Mouse (Mus musculus): Measurements from ENCODE around the gene Ucp3. TPM values are rescaled to one million over a fixed set of nuclear protein-coding genes. Genes with fewer than 3 reads are reported as not detected.
A peak's percentile ranks its signal among the peaks of the same experiment; 100 is the strongest.

The Ucp3 gene
- polyA plus RNA-seq, 1 experiment from 2014 or later = 0.29 TPM

DNA sequence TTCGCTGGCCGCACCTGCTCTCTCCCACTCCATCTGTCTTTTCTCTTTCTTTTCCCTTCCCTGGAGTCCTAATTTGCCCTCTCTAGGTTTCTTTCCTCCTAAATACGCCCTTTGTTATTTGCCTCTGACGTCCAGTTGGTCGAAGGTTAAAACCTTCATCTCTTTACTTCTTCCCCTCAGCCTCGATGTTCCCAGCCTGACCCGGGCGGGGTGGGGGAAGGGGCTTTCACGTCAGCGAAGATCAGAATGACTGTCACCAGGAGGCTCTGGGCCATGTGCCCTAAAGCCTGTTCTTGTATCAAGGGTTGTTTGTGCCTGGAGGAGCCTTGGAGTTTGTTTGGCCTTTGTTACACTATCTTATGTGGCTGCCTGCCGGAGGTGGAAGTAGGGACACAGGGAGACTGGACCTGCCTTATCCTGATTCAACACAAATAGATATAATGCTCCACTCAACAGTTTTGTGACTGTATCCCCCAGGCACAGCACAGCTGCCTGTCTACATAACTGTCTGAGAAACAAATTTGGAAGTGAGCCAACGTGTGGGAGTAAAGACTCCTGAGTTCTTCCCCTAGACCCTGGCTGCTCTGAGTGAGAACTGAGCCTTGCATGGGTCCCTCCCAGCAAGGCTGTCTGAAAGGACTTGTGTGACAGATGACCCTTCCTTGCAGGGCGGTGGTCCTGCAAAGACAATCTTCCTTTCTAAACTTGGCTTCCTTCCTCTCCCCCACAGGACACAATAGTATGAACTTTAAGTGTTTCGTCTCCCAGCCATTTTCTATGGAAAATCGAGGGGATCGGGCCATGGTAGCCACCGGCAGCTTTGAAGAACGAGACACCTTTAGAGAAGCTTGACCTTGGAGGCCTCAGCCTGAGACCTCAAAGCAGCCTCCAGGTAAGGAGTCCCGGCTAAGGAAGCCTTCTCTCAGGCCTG lies 21.0 kb downstream of the Ucp3 start:
- Histone ChIP-seq H3K36me3 (peaks cover 14% of the 10 kb centered on the region), H3K4me1 (replicated peaks) (peaks cover 44% of the 10 kb centered on the region), H3K9me3 (replicated peaks) (no peaks in the 10 kb centered on the region), H3K4me2 (peak overlapping the region; percentile 85), H3K27me3 (no peaks in the 10 kb centered on the region), H3K4me3 (peak overlapping the region; percentile 54), H3K27ac (peak overlapping the region; percentile 77), H3K9ac (peak overlapping the region; percentile 61)
- 28% methylated on average over 19 of the region's 19 CpGs for WGBS
- peak; percentile 37 for ATAC-seq (replicated peaks; ENCODE audit: insufficient number of reproducible peaks, insufficient read depth, low FRiP score, low read depth)

DNA sequence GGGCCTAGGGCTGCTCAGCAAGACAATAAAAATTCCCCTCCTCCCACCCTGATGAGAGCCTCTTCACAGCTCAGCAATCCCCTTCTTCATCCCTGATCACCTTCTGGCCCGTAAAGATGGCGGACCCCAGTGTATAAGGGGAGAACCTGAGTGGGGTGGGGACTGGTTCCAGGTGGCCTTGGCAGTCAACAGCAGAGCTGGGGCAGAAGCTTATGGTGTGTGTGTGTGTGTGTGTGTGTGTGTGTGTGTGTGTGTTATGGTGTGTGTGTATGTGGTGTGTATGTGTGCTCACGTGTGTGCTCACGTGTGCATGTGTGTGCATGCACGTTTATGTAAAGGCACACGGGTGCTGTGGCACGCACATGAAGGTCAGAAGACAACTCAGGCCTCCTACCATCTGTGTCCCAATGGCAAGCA lies 21.6 kb downstream of the Ucp3 start:
- Histone ChIP-seq H3K4me3 (peak overlapping the region; percentile 54), H3K27ac (peak overlapping the region; percentile 77; the same call in 1 of the 2 replicates), H3K4me2 (peak overlapping the region; percentile 85), H3K4me1 (replicated peaks) (peaks cover 42% of the 10 kb centered on the region), H3K9ac (no peak overlapping the region), H3K9me3 (replicated peaks) (no peaks in the 10 kb centered on the region), H3K27me3 (no peaks in the 10 kb centered on the region), H3K36me3 (peaks cover 14% of the 10 kb centered on the region)
- 85% methylated on average over 7 of the region's 7 CpGs for WGBS
- ATAC-seq (replicated peaks; ENCODE audit: insufficient number of reproducible peaks, insufficient read depth, low FRiP score, low read depth) = no peak

DNA sequence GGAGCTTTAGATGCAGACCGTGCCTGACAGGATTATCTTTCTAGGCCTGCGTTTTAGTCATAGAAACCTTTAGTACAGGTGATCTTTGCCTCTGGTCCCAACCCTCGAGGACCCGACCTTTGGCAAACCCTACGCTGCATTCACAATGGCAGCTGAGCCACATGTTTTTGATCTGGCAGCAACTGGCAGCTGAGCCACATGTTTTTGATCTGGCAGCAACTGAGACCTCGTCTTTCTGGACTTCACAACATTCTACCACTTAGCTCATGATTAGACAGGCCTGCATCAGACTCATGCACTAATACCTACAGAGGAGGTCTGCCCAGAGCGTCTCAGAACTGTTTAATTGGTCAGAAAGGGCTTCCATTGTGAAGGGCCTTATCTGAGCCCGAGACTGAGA lies 22.3 kb downstream of the Ucp3 start:
- Histone ChIP-seq H3K9ac (peak overlapping the region; percentile 33), H3K27ac (peak overlapping the region; percentile 76), H3K4me3 (peak overlapping the region; percentile 54), H3K36me3 (peaks cover 14% of the 10 kb centered on the region), H3K9me3 (replicated peaks) (no peaks in the 10 kb centered on the region), H3K4me1 (replicated peaks) (peaks cover 42% of the 10 kb centered on the region), H3K4me2 (peak overlapping the region; percentile 85), H3K27me3 (no peaks in the 10 kb centered on the region)
- WGBS = 38% methylated on average over 8 of the region's 8 CpGs
- 0 out of 2 replicates have a peak, but pooled peaks have one; percentile 2 for ATAC-seq (replicated peaks; ENCODE audit: insufficient number of reproducible peaks, insufficient read depth, low FRiP score, low read depth)

DNA sequence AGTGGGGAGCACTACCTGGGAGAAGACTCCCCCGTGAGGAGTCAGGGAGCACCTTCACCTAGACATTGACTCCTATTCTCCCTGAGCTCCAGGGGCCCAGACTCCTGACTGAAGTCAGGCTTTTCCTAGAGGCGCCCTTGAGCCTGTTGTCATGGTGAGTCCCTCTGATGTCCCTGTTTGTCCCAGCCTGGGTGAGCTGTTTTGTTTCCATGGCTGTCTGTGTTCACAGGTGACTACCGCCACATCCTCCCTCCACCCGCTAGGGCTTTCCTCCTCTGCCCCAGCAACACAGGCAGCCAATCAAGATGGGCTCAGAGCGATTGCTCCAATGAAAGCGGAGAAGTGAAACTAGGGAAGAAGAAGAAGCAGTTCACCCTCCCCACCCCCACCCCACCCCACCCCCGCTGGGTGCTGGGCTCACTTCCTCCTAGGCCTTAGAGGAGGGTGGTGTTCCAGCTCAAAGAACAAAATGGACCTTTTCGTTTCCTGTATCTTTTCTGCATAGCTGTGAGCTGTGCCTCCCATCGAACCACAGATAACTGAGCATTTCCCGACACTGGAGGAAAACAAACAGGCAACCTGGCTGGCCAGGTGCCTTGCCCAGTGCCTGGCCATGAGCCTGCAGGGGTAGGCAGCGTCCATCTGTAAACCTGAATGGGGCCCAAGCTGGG lies 22.9 kb downstream of the Ucp3 start:
- H3K4me1 ChIP-seq (replicated peaks) = peaks cover 42% of the 10 kb centered on the region

DNA sequence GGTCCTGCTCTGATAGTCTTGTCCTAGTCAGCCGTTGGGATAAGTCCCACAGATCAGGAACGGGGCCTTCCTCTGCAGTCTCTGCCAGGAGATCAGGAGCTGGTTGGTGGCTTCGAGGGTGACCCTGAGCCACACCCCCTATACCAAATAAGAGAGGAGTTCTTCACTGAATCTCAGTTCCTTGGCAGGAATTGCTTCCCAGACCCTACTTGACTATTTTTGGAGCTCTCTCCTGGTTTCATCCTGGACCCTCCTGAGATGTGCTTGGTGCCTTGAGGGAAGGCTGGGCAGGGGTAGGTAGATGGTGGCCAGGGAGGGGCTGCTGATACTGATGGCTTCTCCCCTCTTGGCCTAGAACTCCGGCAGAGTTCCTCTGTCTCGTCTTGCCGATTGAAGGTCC lies 23.6 kb downstream of the Ucp3 start:
- H3K36me3 ChIP-seq = peaks cover 14% of the 10 kb centered on the region
- peak overlapping the region; percentile 85 for H3K4me2 ChIP-seq
- no peaks in the 10 kb centered on the region for H3K27me3 ChIP-seq
- ATAC-seq (replicated peaks; ENCODE audit: insufficient number of reproducible peaks, insufficient read depth, low FRiP score, low read depth) = no peak
- no peaks in the 10 kb centered on the region for H3K9me3 ChIP-seq (replicated peaks)
- no peak overlapping the region for H3K9ac ChIP-seq
- H3K27ac ChIP-seq = peak overlapping the region; percentile 76
- peak overlapping the region; percentile 54; the same call in 1 of the 2 replicates for H3K4me3 ChIP-seq
- peaks cover 42% of the 10 kb centered on the region for H3K4me1 ChIP-seq (replicated peaks)
- 68% methylated on average over 6 of the region's 6 CpGs for WGBS

More for the DNA sequence above, 22.9 kb downstream of the Ucp3 start:
- 25% methylated on average over 11 of the region's 11 CpGs for whole genome bisulfite sequencing
- peak overlapping the region; percentile 33 for H3K9ac ChIP-seq
- H3K36me3 ChIP-seq = peaks cover 14% of the 10 kb centered on the region
- H3K4me2 ChIP-seq = peak overlapping the region; percentile 85
- peak; percentile 34 for ATAC-seq (replicated peaks; ENCODE audit: insufficient number of reproducible peaks, insufficient read depth, low FRiP score, low read depth)
- H3K27me3 ChIP-seq = no peaks in the 10 kb centered on the region
- peak overlapping the region; percentile 54 for H3K4me3 ChIP-seq
- no peaks in the 10 kb centered on the region for H3K9me3 ChIP-seq (replicated peaks)
- peak overlapping the region; percentile 76 for H3K27ac ChIP-seq

DNA sequence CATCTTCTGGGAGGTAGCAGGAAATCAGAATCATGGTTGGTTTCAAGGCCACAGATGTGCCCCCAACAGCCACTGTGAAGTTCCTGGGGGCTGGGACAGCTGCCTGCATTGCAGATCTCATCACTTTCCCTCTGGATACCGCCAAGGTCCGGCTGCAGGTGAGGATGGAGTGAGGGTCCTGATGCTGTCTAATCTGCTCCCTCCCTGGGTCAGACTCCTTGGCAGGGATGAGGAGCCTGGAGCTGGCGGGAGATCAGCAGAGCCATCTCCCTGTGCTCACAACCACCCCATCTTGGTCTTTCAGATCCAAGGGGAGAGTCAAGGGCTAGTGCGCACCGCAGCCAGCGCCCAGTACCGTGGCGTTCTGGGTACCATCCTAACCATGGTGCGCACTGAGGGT lies 24.0 kb downstream of the Ucp3 start:
- H3K9me3 ChIP-seq (replicated peaks) = no peaks in the 10 kb centered on the region
- peak overlapping the region; percentile 76; the same call in 1 of the 2 replicates for H3K27ac ChIP-seq
- H3K4me1 ChIP-seq (replicated peaks) = peaks cover 42% of the 10 kb centered on the region
- peaks cover 14% of the 10 kb centered on the region for H3K36me3 ChIP-seq
- no peaks in the 10 kb centered on the region for H3K27me3 ChIP-seq
- H3K4me3 ChIP-seq = 0 out of 2 replicates have a peak overlapping the region, but pooled peaks have one; percentile 54
- H3K4me2 ChIP-seq = no peak overlapping the region
- no peak overlapping the region for H3K9ac ChIP-seq
- 96% methylated on average over 9 of the region's 9 CpGs for WGBS
- ATAC-seq (replicated peaks; ENCODE audit: insufficient number of reproducible peaks, insufficient read depth, low FRiP score, low read depth) = no peak

DNA sequence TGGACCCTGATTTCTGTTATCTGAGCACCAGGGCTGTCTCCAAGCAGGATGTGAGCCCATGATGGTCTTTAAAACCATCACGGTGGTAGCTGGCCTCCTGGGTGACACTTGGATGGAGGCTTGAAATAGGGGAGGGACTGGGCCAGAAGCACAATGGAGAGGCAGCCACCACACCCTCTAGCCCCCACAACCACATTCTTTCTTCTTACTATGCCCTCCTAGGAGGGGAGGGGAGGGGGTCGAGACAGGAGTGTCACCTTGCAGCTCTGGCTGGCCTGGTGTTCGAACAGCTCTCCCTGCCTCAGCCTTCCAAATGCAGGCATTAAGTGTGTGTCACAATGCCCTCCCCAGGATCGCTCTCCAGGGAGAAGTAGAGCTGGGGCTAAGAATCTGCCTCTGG lies 24.6 kb downstream of the Ucp3 start:
- 80% methylated on average over 4 of the region's 4 CpGs for WGBS
- no peak overlapping the region for H3K4me2 ChIP-seq
- no peaks in the 10 kb centered on the region for H3K9me3 ChIP-seq (replicated peaks)
- no peak overlapping the region for H3K9ac ChIP-seq
- peaks cover 41% of the 10 kb centered on the region for H3K4me1 ChIP-seq (replicated peaks)
- no peaks in the 10 kb centered on the region for H3K27me3 ChIP-seq
- no peak overlapping the region for H3K27ac ChIP-seq
- H3K36me3 ChIP-seq = peaks cover 14% of the 10 kb centered on the region
- ATAC-seq (replicated peaks; ENCODE audit: insufficient number of reproducible peaks, insufficient read depth, low FRiP score, low read depth) = no peak
- no peak overlapping the region for H3K4me3 ChIP-seq

DNA sequence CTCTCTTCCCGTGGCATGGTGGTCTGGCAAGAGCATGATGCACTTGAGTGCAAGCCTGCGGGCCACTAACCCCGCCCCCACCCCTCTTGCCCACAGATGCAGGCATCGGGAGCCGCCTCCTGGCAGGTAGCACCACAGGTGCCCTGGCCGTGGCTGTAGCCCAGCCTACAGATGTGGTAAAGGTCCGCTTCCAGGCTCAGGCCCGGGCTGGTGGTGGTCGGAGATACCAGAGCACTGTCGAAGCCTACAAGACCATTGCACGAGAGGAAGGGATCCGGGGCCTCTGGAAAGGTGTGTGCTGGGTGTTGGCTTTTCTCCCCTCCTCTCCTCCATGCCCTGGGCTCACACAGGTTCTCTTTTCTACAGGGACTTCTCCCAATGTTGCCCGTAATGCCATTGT lies 25.2 kb downstream of the Ucp3 start:
- Histone ChIP-seq H3K9me3 (replicated peaks) (no peaks in the 10 kb centered on the region), H3K9ac (no peak overlapping the region), H3K4me2 (no peak overlapping the region), H3K27ac (no peak overlapping the region), H3K27me3 (no peaks in the 10 kb centered on the region), H3K4me3 (no peak overlapping the region), H3K36me3 (peaks cover 14% of the 10 kb centered on the region), H3K4me1 (replicated peaks) (peaks cover 35% of the 10 kb centered on the region)
- no peak for ATAC-seq (replicated peaks; ENCODE audit: insufficient number of reproducible peaks, insufficient read depth, low FRiP score, low read depth)
- 85% methylated on average over 13 of the region's 13 CpGs for WGBS

DNA sequence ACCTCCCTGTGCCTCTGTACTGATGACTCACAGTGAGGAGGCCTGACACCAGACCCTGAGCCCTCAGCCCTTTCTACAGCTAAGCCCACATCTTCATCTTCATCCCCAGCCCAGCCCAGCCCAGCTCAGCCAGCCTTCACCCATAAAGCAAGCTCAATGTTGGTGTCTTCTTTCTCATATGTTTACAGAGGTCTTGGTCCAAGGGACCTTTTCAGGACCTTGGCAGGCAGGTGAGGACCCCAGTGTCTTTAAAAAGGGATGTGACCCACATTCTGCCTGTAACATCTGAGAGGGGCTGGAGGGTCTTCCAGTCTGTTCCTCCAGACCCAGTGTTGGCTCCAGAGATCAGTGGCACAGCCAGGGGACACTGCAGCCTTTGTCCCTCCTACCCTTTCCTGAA lies 26.7 kb downstream of the Ucp3 start:
- H3K9me3 ChIP-seq (replicated peaks) = no peaks in the 10 kb centered on the region
- no peak for ATAC-seq (replicated peaks; ENCODE audit: insufficient number of reproducible peaks, insufficient read depth, low FRiP score, low read depth)
- H3K36me3 ChIP-seq = peaks cover 14% of the 10 kb centered on the region
- H3K4me2 ChIP-seq = no peak overlapping the region
- H3K4me3 ChIP-seq = no peak overlapping the region
- H3K9ac ChIP-seq = no peak overlapping the region
- peaks cover 20% of the 10 kb centered on the region for H3K4me1 ChIP-seq (replicated peaks)
- no peak overlapping the region for H3K27ac ChIP-seq
- H3K27me3 ChIP-seq = no peaks in the 10 kb centered on the region

DNA sequence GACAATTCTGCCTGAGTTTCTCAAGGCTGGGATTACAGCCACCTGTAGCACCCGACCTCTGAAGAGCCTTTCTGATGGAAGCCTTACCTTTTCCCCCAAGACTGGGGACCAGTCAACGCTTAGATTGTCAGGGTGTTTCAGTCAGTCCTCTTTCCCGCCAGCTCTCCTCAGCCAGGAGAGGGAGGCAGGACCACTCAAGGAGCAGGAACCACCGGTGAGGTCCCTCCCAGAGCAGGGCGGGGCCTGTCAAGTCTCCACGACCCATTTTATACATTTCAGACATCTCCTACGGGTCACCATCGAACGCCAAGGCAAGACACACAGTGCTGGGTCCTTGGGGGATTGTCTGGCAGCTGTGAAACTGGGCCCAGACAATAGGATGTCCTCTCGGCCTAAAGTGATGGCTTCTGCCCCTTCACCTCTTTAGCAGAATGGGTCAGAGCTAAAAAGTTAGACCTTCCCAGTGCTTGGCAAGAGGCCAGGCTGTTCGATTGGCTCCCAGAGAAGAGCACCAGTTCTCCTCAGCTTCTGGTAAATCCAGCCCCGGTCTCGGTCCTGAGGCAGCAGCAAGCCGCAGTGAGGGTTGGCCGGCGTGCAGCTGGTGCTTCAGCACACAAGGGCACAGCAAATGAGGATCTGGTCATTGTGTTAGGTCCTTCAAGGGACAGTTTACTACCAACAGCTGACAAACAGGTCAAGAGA lies 27.6 kb downstream of the Ucp3 start:
- Histone ChIP-seq H3K4me3 (no peak overlapping the region), H3K27ac (no peak overlapping the region), H3K9me3 (replicated peaks) (no peaks in the 10 kb centered on the region), H3K9ac (no peak overlapping the region), H3K4me2 (no peak overlapping the region), H3K27me3 (no peaks in the 10 kb centered on the region), H3K4me1 (replicated peaks) (peaks cover 11% of the 10 kb centered on the region), H3K36me3 (peaks cover 14% of the 10 kb centered on the region)
- 59% methylated on average over 16 of the region's 16 CpGs for WGBS
- ATAC-seq (replicated peaks; ENCODE audit: insufficient number of reproducible peaks, insufficient read depth, low FRiP score, low read depth) = no peak
